ENCODE assay signal across 21 mouse cellular contexts in the genomic region with DNA sequence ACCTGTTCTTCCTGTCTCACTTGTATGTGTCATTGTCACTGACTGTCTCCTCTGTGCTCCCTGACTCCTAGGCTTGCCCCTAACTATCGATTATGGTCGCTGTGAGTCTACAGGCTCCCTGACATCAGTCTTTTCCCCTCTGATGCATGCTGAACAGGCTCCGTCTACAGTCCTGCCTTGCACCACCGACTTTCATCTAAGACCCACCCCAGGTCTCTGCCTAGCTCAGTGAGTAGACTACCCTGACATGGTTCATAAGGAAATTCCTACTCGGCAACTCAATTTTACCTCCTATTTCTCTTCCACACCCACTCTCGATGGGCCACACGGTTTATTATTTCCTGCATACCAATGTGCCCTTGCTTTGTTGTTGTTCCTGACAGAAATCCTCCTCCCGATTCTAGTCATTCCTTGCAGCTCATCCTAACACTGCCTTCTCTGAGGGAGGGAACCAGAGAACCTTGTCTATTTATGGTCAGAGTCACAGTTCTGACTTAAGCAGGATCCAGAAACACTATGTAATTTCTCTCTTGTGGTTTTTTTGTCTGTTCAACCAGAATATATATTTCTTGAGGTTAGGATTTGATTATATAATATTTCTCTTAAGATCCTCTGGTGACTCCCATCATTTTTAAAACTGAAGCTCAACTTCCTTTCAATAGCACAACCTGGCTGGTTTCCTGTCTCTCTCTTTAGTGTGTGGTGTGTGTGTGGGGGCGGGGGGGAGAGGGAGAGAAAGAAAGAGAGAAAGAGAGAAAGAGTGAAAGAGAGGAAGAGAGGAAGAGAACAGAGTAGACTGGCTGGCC. TPM values are rescaled to one million over a fixed set of nuclear protein-coding genes. Genes with fewer than 3 reads are reported as not detected.
A peak's percentile ranks its signal among the peaks of the same experiment; 100 is the strongest.
DNase-seq lines count a peak whose midpoint lies in the region; ATAC-seq and TF ChIP-seq lines count a peak whose summit lies in the region.
"Had no signal": no experiment of that assay in that cellular context is flagged by ENCODE, and none has a peak within 500 bp of the region (broad histone marks: within the 10 kb centered on the region; RNA-seq: fewer than 3 reads in every experiment).

No protein-coding gene starts in this region.

- WGBS in kidney, postnatal 0 days, result 59% methylated on average over 9 of the region's 9 CpGs

- no peaks in the 10 kb centered on the region for H3K27me3 ChIP-seq in kidney, postnatal 0 days (ENCODE audit: insufficient read depth, low read length)
- H3K27me3 ChIP-seq: forebrain, embryonic 12.5 days; limb, embryonic 13.5 days; liver, embryonic 13.5 days; neural tube, embryonic 15.5 days had no signal

- no peak overlapping the region for H3K4me3 ChIP-seq in kidney, postnatal 0 days (replicated peaks; ENCODE audit: low read depth, low read length)
- H3K4me3 ChIP-seq in cortical plate, adult 2 months (ENCODE audit: insufficient read depth, low read length), result no peak overlapping the region
- H3K4me3 ChIP-seq: forebrain, embryonic 12.5 days; limb, embryonic 13.5 days; liver, embryonic 13.5 days; neural tube, embryonic 15.5 days had no signal

- no peak overlapping the region for H3K9ac ChIP-seq in kidney, postnatal 0 days (ENCODE audit: low read depth, low read length)
- H3K9ac ChIP-seq: forebrain, embryonic 12.5 days; limb, embryonic 13.5 days; liver, embryonic 13.5 days; lung, embryonic 14.5 days; neural tube, embryonic 15.5 days had no signal

- TF ChIP-seq CTCF in kidney, postnatal 0 days (IDR thresholded peaks at IDR 0.05; ENCODE audit: low read depth), result no peak
- no peak for TF ChIP-seq CTCF in cortical plate, adult 2 months (IDR thresholded peaks at IDR 0.05; ENCODE audit: extremely low read depth, insufficient read depth, low read length)

- no peaks in the 10 kb centered on the region for H3K4me1 ChIP-seq in kidney, postnatal 0 days (replicated peaks; ENCODE audit: insufficient read depth, low read length)
- peaks cover 5% of the 10 kb centered on the region for H3K4me1 ChIP-seq in cortical plate, adult 2 months (ENCODE audit: control insufficient read depth, insufficient read depth, low read length)
- H3K4me1 ChIP-seq: forebrain, embryonic 12.5 days; limb, embryonic 13.5 days; liver, embryonic 13.5 days; neural tube, embryonic 15.5 days had no signal

- no peak for TF ChIP-seq POLR2A in cortical plate, adult 2 months (IDR thresholded peaks at IDR 0.05; ENCODE audit: extremely low read depth, insufficient read depth, low read length)

- no peak overlapping the region for H3K4me2 ChIP-seq in kidney, postnatal 0 days (ENCODE audit: low read length)
- H3K4me2 ChIP-seq: forebrain, embryonic 12.5 days; limb, embryonic 13.5 days; liver, embryonic 13.5 days; lung, embryonic 14.5 days; neural tube, embryonic 15.5 days had no signal

- H3K9me3 ChIP-seq in kidney, postnatal 0 days (replicated peaks; ENCODE audit: low read length), result no peaks in the 10 kb centered on the region
- H3K9me3 ChIP-seq: forebrain, embryonic 12.5 days; G1E; limb, embryonic 13.5 days; liver, embryonic 13.5 days; neural tube, embryonic 15.5 days had no signal

- peak; percentile 96 for ATAC-seq in frontal cortex, adult (ENCODE audit: low TSS enrichment)
- ATAC-seq in kidney, postnatal 0 days (replicated peaks; ENCODE audit: low FRiP score, low read depth), result no peak
- ATAC-seq: midbrain, embryonic 16.5 days had no signal

- no peak overlapping the region for H3K27ac ChIP-seq in kidney, postnatal 0 days
- peak overlapping the region; percentile 64; the same call in 1 of the 2 replicates for H3K27ac ChIP-seq in cortical plate, adult 2 months (ENCODE audit: insufficient read depth, low read length)
- H3K27ac ChIP-seq: forebrain, embryonic 12.5 days; limb, embryonic 13.5 days; liver, embryonic 13.5 days; neural tube, embryonic 15.5 days; stomach, postnatal 0 days had no signal

- DNase-seq in frontal cortex, postnatal 25 days (ENCODE audit: low spot score in 2 of 2), result no peak
- DNase-seq in kidney, postnatal 0 days (ENCODE audit: low spot score), result peak; percentile 8
- no peak for DNase-seq in kidney, adult 11 months
- DNase-seq in right cerebral cortex, postnatal 25 days, result peak; percentile 14
- no peak for DNase-seq in right cerebral cortex, postnatal 10 days (ENCODE audit: low spot score in 2 of 2)
- DNase-seq in adrenal gland, postnatal 36 days, result no peak
- DNase-seq: adrenal gland, postnatal 14 days; cerebellum, adult 18-20 months; cerebellum, postnatal 25 days; gastrocnemius, postnatal 25 days; liver, embryonic 13.5 days; lung, embryonic 14.5 days; lung, postnatal 36 days had no signal

- 0 out of 2 replicates have a peak, but pooled peaks cover under 1% of the 10 kb centered on the region for H3K36me3 ChIP-seq in kidney, postnatal 0 days (ENCODE audit: insufficient read depth, low read length)

RNA-seq across cellular contexts. Expression of a gene that starts 18.2 kb away (rescaled TPM):
- 38.1 and 41.9 TPM in 2 replicates for polyA plus RNA-seq in kidney, postnatal 0 days (2015; fragmentation: Nextera tagmentation; extraction: Ambion mirVana)
- polyA plus RNA-seq in cortical plate, adult 2 months (2012; rRNA removed), result 29.9 and 32.1 TPM in 2 replicates
- 10 to 100 TPM; 30.6 to 34.7 TPM for total RNA-seq in adrenal gland, postnatal 36 days (2021)

RNA-seq across cellular contexts. Expression of a gene that starts 44.3 kb away (rescaled TPM):
- polyA plus RNA-seq in kidney, postnatal 0 days (2015; fragmentation: Nextera tagmentation; extraction: Ambion mirVana), result 41.5 and 42.5 TPM in 2 replicates
- polyA plus RNA-seq in cortical plate, adult 2 months (2012; rRNA removed), result 133 and 134 TPM in 2 replicates
- total RNA-seq in adrenal gland, postnatal 36 days (2021), result 10 to 100 TPM; 18.5 to 29.8 TPM

Comparison
In these comparisons a context has a peak if more than half of its experiments do, and no peak if none do; other contexts are left out.
1. DNase-seq: peak in kidney, postnatal 0 days (single experiment) and right cerebral cortex, postnatal 25 days (single experiment); none in frontal cortex, postnatal 25 days (0 of 2), kidney, adult 11 months (single experiment), right cerebral cortex, postnatal 10 days (0 of 2) and adrenal gland, postnatal 36 days (0 of 2).